Mouse (Mus musculus) MEL (cell line): ENCODE data around the gene Slc38a7.

Source experiments
- HCFC1 ChIP-seq: IDR thresholded peaks from 2 replicates; pipeline ENCODE4 v1.6.1; 2012; ENCODE audit warnings: low read depth, mild to moderate bottlenecking, inconsistent platforms, low read length, improper control_type of control experiment, moderate library complexity
- POLR2AphosphoS5 ChIP-seq: IDR thresholded peaks from 2 replicates; pipeline ENCODE4 v1.6.1; 2012; ENCODE audit warnings: low read depth, borderline replicate concordance, mild to moderate bottlenecking, inconsistent platforms, low read length, moderate library complexity, mixed read lengths
- TAL1 ChIP-seq: IDR thresholded peaks from 2 replicates; pipeline ENCODE4 v1.6.1; 2012; ENCODE audit warnings: mild to moderate bottlenecking, inconsistent platforms, low read length, moderate library complexity, mixed read lengths

GRCm38 (mm10) chr8:95843968-95844367 lies 9.4 kb downstream of the Slc38a7 start:
- TF ChIP-seq POLR2AphosphoS5 (no peak), HCFC1 (no peak), TAL1 (no peak)
